Mouse (Mus musculus) heart, embryonic 15.5 days (tissue): Measurements from ENCODE around the gene Mtrf1l. TPM values are rescaled to one million over a fixed set of nuclear protein-coding genes. Genes with fewer than 3 reads are reported as not detected.

Experiments used
- ATAC-seq: fragments of 200-750 bp; cut with Nextera tagmentation; replicated peaks from 2 replicates; pipeline ENCODE4 v1.8.0; 2017; ENCODE audit warnings: low read depth, moderate TSS enrichment; ENCODE audit not compliant: insufficient number of reproducible peaks, insufficient read depth, low FRiP score
- H3K27ac ChIP-seq: fragments of 300-500 bp; sonication (generic); 2 replicates; pipeline ENCODE4 v1.5.1; 2015; ENCODE audit warnings: mild to moderate bottlenecking, inconsistent platforms
- H3K27me3 ChIP-seq: fragments of 300-500 bp; sonication (generic); 2 replicates; pipeline ENCODE4 v1.6.1; 2015; ENCODE audit warnings: inconsistent platforms
- H3K36me3 ChIP-seq: fragments of 300-500 bp; sonication (generic); 2 replicates; pipeline ENCODE4 v1.6.1; 2015; ENCODE audit warnings: mild to moderate bottlenecking, inconsistent platforms
- H3K4me1 ChIP-seq: fragments of 300-500 bp; sonication (generic); replicated peaks from 2 replicates; pipeline ENCODE4 v1.6.1; 2015; ENCODE audit warnings: inconsistent platforms
- H3K4me2 ChIP-seq: fragments of 300-500 bp; sonication (generic); 2 replicates; pipeline ENCODE4 v1.6.1; 2015; ENCODE audit warnings: inconsistent platforms, mild to moderate bottlenecking, moderate library complexity
- H3K4me3 ChIP-seq: fragments of 300-500 bp; sonication (generic); 2 replicates; pipeline ENCODE4 v1.5.1; 2015; ENCODE audit warnings: mild to moderate bottlenecking, inconsistent platforms
- H3K9ac ChIP-seq: fragments of 300-500 bp; sonication (generic); 2 replicates; pipeline ENCODE4 v1.6.1; 2015; ENCODE audit warnings: mild to moderate bottlenecking, inconsistent platforms
- H3K9me3 ChIP-seq: fragments of 300-500 bp; sonication (generic); replicated peaks from 2 replicates; pipeline ENCODE4 v1.6.1; 2016; ENCODE audit warnings: inconsistent platforms
- WGBS: fragments of 180-500 bp; shearing (Covaris S2); methylation state at CpG from one replicate; pipeline ENCODE4 v1.1.7; 2015; ENCODE audit warnings: mixed read lengths; 5-methylcytosine and 5-hydroxymethylcytosine counted together
- polyA plus RNA-seq: library from polyadenylated mRNA; unstranded; fragments of >200 nt; fragmentation: Nextera tagmentation; extraction: Ambion mirVana; gene quantifications from 2 replicates; pipeline ENCODE4 v1.2.1, GENCODE M21; 2015

Gene Mtrf1l
- polyA plus RNA-seq, 1 experiment from 2014 or later: 12.2 TPM

DNA sequence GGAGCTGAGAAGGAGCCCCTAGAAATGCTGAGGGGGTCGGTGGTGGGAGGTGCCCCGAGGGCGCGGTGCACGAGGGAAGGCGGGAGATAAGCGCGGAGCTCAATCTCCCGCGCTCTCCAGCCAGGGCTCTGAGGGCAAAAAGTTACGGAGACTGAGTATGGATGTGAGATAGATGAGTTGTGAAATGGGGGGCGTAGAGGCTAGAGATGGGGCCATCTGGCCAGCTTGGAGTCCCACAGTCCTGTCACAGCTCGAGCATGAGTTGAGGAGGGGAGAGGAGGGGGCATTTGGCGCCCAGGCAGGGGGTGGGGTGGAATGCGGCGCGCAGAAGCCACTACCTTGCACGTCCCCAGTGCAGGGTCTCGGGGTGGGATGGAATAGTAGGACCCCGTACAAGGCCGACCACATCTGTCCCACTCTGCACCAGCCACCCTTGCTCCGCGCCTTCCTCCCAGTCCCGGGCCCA lies 19.0 kb downstream of the Mtrf1l start:
- Histone ChIP-seq H3K9me3 (no peaks in the 10 kb centered on the region), H3K4me1 (peaks cover 33% of the 10 kb centered on the region), H3K4me2 (peak overlapping the region; percentile 89), H3K9ac (peak overlapping the region; percentile 73), H3K36me3 (peaks cover 19% of the 10 kb centered on the region), H3K27me3 (no peaks in the 10 kb centered on the region), H3K27ac (peak overlapping the region; percentile 65), H3K4me3 (peak overlapping the region; percentile 63)
- under 1% methylated on average over 24 of the region's 24 CpGs for WGBS
- no peak for ATAC-seq

DNA sequence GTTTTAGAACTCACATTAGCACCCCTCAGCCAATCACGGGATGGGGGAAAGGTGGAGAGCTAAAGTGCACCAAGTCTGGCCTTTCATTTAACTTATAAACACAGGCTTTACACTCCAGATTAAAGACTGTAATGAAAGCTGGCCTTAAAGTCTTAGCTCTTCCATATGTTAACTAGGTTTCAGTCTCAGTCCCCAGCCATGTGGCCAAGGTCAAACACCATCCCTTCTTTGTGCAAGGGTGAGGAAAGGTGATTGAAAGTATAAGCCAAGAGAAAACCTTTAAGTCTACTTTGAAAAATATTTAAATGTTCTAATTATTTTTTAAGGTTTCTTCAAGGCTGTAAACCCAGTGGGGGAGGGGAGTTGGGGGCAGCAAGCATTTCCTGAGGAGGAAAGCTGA lies 20.0 kb downstream of the Mtrf1l start:
- H3K9ac ChIP-seq: peak overlapping the region; percentile 48
- H3K27ac ChIP-seq: no peak overlapping the region
- no peak for ATAC-seq
- H3K4me2 ChIP-seq: peak overlapping the region; percentile 67
- H3K4me3 ChIP-seq: peak overlapping the region; percentile 63
- H3K4me1 ChIP-seq: peaks cover 33% of the 10 kb centered on the region
- no peaks in the 10 kb centered on the region for H3K9me3 ChIP-seq
- H3K27me3 ChIP-seq: no peaks in the 10 kb centered on the region
- peaks cover 23% of the 10 kb centered on the region for H3K36me3 ChIP-seq
- WGBS: 12% methylated on average over 1 of the region's 1 CpGs

DNA sequence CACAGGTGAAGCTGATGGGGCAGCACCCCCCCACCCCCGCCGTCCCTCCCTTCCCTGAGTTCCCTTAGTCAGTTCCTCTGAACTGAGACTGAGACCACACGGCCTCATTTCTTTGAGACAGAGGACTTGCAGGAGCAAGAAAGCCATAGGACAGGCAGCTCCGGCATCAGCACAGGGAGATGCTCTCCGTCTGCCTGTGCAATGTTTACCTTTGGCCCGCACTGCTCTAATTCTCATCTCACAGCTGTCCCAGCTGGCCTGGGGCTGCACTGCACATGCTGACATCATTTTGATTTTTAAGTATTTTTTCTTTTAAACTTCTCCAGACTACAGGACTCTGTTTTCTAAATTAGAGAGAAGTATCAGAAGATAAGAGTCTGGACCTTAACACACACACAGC lies 20.8 kb downstream of the Mtrf1l start:
- no peaks in the 10 kb centered on the region for H3K9me3 ChIP-seq
- no peak for ATAC-seq
- WGBS: 27% methylated on average over 6 of the region's 6 CpGs
- peaks cover 30% of the 10 kb centered on the region for H3K36me3 ChIP-seq
- peak overlapping the region; percentile 67 for H3K4me2 ChIP-seq
- peak overlapping the region; percentile 48 for H3K9ac ChIP-seq
- H3K27ac ChIP-seq: no peak overlapping the region
- peak overlapping the region; percentile 63 for H3K4me3 ChIP-seq
- peaks cover 33% of the 10 kb centered on the region for H3K4me1 ChIP-seq
- H3K27me3 ChIP-seq: no peaks in the 10 kb centered on the region

DNA sequence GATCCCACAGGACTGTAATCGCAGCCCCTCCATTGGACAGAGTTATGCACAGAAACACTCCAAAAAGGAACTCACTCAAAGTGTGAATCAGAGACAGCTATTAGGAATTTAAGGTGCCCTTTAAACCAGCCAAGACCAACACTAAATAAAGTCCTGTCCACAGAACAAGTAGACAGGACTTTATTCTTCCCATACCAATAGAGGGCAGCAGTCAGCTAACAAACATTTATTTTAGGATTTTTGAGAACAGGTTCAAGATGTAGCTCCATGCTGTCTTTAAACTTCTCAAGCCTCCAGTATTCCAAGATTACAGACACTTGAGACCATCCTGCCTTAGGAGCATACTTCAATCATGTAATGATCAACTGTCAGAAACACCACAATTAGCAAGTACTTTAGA lies 23.2 kb downstream of the Mtrf1l start:
- Histone ChIP-seq H3K4me2 (no peak overlapping the region), H3K36me3 (peaks cover 30% of the 10 kb centered on the region), H3K4me3 (no peak overlapping the region), H3K9ac (no peak overlapping the region), H3K9me3 (no peaks in the 10 kb centered on the region), H3K4me1 (peaks cover 29% of the 10 kb centered on the region), H3K27ac (no peak overlapping the region), H3K27me3 (no peaks in the 10 kb centered on the region)
- WGBS: 91% methylated on average over 1 of the region's 1 CpGs
- no peak for ATAC-seq

DNA sequence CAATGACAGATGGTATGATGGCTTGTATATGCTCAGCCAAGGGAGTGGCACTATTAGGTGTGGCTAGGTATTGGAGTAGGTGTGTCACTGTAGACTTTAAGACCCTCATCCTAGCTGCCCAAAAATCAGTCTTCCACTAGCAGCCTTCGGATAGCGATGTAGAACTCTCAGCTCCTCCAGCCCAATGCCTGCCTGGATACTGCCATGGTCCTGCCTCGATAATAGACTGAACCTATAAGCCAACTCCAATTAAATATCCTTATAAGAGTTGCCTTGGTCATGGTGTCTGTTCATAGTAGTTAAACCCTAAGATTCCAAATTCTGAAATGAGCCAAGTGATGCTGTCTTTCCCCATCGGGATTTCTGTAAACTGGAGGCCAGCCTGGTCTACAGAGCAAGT lies 25.6 kb downstream of the Mtrf1l start:
- no peak for ATAC-seq
- Histone ChIP-seq H3K4me1 (peaks cover 12% of the 10 kb centered on the region), H3K9ac (no peak overlapping the region), H3K4me2 (no peak overlapping the region), H3K27me3 (no peaks in the 10 kb centered on the region), H3K27ac (no peak overlapping the region), H3K36me3 (peaks cover 30% of the 10 kb centered on the region), H3K9me3 (no peaks in the 10 kb centered on the region), H3K4me3 (no peak overlapping the region)
- 79% methylated on average over 4 of the region's 4 CpGs for WGBS

DNA sequence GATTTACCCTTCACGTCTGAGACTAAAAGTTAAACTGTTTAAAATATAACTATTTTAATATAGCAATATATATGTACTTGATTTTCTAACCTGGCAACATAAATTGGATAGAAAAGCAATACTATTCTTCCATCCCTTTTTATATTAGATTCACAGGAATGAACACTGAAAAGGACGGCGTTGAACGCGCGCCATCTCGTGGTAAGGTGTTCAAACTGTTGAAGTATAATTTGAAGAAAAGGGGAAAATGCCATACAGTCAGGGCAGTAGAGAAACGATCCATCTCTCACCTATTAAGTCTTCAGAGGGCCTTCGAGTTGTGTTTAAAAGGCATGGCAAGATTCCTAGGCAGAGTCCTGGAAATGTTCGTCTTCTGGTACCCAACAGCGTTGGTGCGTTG lies 33.1 kb downstream of the Mtrf1l start:
- Histone ChIP-seq H3K4me2 (no peak overlapping the region), H3K27me3 (0 out of 2 replicates have a peak, but pooled peaks cover 2% of the 10 kb centered on the region), H3K9me3 (no peaks in the 10 kb centered on the region), H3K4me1 (no peaks in the 10 kb centered on the region), H3K9ac (no peak overlapping the region), H3K36me3 (no peaks in the 10 kb centered on the region), H3K4me3 (no peak overlapping the region), H3K27ac (no peak overlapping the region)
- 17% methylated on average over 12 of the region's 12 CpGs for WGBS
- ATAC-seq: no peak

DNA sequence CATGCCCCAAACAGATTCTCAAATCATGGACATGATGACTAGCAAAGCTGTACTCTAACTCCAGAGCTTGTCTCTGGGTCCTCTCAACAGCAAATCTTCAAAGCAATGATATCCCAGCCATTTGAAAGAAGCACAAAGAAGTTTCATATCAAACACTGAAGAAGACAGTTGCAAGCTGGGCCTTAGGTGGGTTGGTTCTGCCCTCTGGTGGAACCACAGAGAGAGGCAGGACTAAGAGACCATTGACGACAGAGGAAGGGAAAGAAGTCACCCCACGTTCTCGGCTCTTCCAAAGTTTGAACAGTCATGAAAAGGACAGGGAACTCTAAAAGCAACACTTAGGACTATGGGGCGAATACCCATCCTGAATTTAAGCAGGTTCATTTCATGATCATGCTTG lies 36.8 kb downstream of the Mtrf1l start:
- Histone ChIP-seq H3K4me1 (no peaks in the 10 kb centered on the region), H3K27ac (no peak overlapping the region), H3K9me3 (no peaks in the 10 kb centered on the region), H3K36me3 (no peaks in the 10 kb centered on the region), H3K4me3 (no peak overlapping the region), H3K9ac (no peak overlapping the region), H3K27me3 (0 out of 2 replicates have a peak, but pooled peaks cover 2% of the 10 kb centered on the region), H3K4me2 (no peak overlapping the region)
- ATAC-seq: no peak
- WGBS: 12% methylated on average over 4 of the region's 4 CpGs

Other genes starting within 250 kb of the Mtrf1l start
- gene Myct1, start 230.1 kb downstream of the Mtrf1l start, polyA plus RNA-seq: 5.2 and 7.9 TPM in 2 replicates
- gene Vip, start 184.7 kb downstream of the Mtrf1l start, polyA plus RNA-seq: 0.13 and 0.37 TPM in 2 replicates
- gene Fbxo5, start 18.3 kb downstream of the Mtrf1l start, polyA plus RNA-seq: 37.9 and 40.9 TPM in 2 replicates
- 0.77 and 1.1 TPM in 2 replicates for gene Rgs17, start 98.5 kb upstream of the Mtrf1l start, polyA plus RNA-seq